In the genomic region with DNA sequence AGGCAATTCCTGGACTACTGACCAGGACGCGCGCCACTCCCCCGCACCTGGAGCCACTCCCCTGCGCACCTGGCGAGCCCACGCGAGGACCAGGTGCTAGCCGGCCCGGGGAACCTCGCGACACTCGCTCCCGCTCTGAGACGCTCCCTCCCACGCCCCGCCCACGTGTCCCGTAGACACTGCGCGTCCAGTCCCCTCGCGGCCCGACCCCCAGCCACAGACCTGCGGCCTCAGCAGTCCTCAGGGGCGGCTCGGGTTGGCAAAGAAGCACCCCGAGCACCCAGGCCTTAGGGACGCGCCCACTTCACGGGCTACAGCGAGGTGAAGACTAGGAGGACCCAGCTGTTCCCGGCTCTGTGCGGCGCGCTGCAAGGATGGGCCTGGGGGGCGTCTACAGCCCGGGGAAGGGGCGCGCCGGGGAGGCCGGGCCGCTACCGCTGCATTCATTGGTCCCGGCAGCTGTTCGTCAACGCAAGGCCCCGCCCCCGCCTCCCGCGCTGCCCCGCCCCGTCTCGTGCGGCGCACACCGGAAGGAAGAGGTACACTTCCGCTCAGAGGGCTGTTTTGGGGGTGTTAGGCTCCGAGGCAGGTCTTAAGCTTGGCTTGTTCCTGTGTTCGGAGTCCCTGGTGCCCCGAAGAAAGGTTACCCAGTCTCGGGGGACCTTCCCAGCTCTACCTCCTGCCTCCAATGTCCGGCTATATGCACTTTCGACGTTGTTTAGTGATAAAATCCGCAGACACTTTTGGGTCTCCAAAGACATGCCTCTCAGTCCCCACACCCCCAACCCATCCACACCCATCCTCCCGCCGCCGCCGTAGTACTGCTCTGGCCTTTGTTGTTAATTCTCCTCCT, we compare ENCODE assay signal across 8 mouse cellular contexts. TPM values are rescaled to one million over a fixed set of nuclear protein-coding genes. Genes with fewer than 3 reads are reported as not detected.
DNase-seq lines count a peak whose midpoint lies in the region; ATAC-seq lines count a peak whose summit lies in the region.

Dpy19l3 (minus strand) TSS at position 422 of the 853 bp plus-strand sequence.

- peak within 1 kb of the TSS; percentile 73 for H3K9ac ChIP-seq in embryonic facial prominence, embryonic 12.5 days
- peak within 1 kb of the TSS; percentile 75 for H3K9ac ChIP-seq in limb, embryonic 12.5 days (replicated peaks)
- H3K9ac ChIP-seq in midbrain, embryonic 15.5 days, result peak within 1 kb of the TSS; percentile 74

- H3K27me3 ChIP-seq in embryonic facial prominence, embryonic 12.5 days, result no peaks in the 10 kb centered on the region
- H3K27me3 ChIP-seq in limb, embryonic 12.5 days, result no peaks in the 10 kb centered on the region
- H3K27me3 ChIP-seq in midbrain, embryonic 15.5 days (replicated peaks), result no peaks in the 10 kb centered on the region

- peak; percentile 96 for ATAC-seq in embryonic facial prominence, embryonic 12.5 days (ENCODE audit: insufficient number of reproducible peaks, insufficient read depth, low FRiP score, low TSS enrichment)
- peak; percentile 97 for ATAC-seq in limb, embryonic 12.5 days (ENCODE audit: insufficient number of reproducible peaks, insufficient read depth, low FRiP score, low TSS enrichment, low read depth)
- ATAC-seq in midbrain, embryonic 15.5 days (replicated peaks), result peak; percentile 99

- H3K4me1 ChIP-seq in embryonic facial prominence, embryonic 12.5 days, result peaks cover 6% of the 10 kb centered on the region; the same call in 1 of the 2 replicates
- peaks cover 12% of the 10 kb centered on the region for H3K4me1 ChIP-seq in limb, embryonic 12.5 days (replicated peaks)
- peaks cover 18% of the 10 kb centered on the region for H3K4me1 ChIP-seq in midbrain, embryonic 15.5 days

- H3K4me2 ChIP-seq in embryonic facial prominence, embryonic 12.5 days (replicated peaks), result peak within 1 kb of the TSS; percentile 91
- peak within 1 kb of the TSS; percentile 88 for H3K4me2 ChIP-seq in limb, embryonic 12.5 days
- peak within 1 kb of the TSS; percentile 91 for H3K4me2 ChIP-seq in midbrain, embryonic 15.5 days

- peak within 1 kb of the TSS; percentile 69; the same call in 1 of the 2 replicates for H3K27ac ChIP-seq in embryonic facial prominence, embryonic 12.5 days
- H3K27ac ChIP-seq in limb, embryonic 12.5 days, result peak within 1 kb of the TSS; percentile 50; the same call in 1 of the 2 replicates
- H3K27ac ChIP-seq in midbrain, embryonic 15.5 days, result peak within 1 kb of the TSS; percentile 68

- DNase-seq in 3T3-L1 (ENCODE audit: low read depth, low spot score), result peak; percentile 57
- DNase-seq in adrenal gland, postnatal 36 days, result peak; percentile 93
- DNase-seq in heart, adult 18-20 months, result peak; percentile 86 to 89
- DNase-seq in kidney, adult 18-20 months, result peak; percentile 88
- peak; percentile 88 to 91 for DNase-seq in spleen, adult 18-20 months

- H3K36me3 ChIP-seq in embryonic facial prominence, embryonic 12.5 days, result peaks cover 16% of the 10 kb centered on the region
- H3K36me3 ChIP-seq in limb, embryonic 12.5 days, result peaks cover 25% of the 10 kb centered on the region
- H3K36me3 ChIP-seq in midbrain, embryonic 15.5 days (replicated peaks), result peaks cover 6% of the 10 kb centered on the region

- H3K4me3 ChIP-seq in embryonic facial prominence, embryonic 12.5 days, result peak within 1 kb of the TSS; percentile 81
- peak within 1 kb of the TSS; percentile 82 for H3K4me3 ChIP-seq in limb, embryonic 12.5 days (replicated peaks)
- H3K4me3 ChIP-seq in midbrain, embryonic 15.5 days, result peak within 1 kb of the TSS; percentile 92

- WGBS in embryonic facial prominence, embryonic 12.5 days, result under 1% methylated on average over 64 of the region's 70 CpGs
- WGBS in limb, embryonic 12.5 days, result under 1% methylated on average over 69 of the region's 70 CpGs
- WGBS in midbrain, embryonic 15.5 days, result under 1% methylated on average over 70 of the region's 70 CpGs

- no peaks in the 10 kb centered on the region for H3K9me3 ChIP-seq in embryonic facial prominence, embryonic 12.5 days
- H3K9me3 ChIP-seq in limb, embryonic 12.5 days, result no peaks in the 10 kb centered on the region
- no peaks in the 10 kb centered on the region for H3K9me3 ChIP-seq in midbrain, embryonic 15.5 days

RNA-seq across cellular contexts. Expression of gene Dpy19l3, which starts in this region (rescaled TPM):
- 10 to 100 TPM; 48.2 to 62.0 TPM for total RNA-seq in adrenal gland, postnatal 36 days (2021)
- 39.9 and 47.4 TPM in 2 replicates for polyA plus RNA-seq in embryonic facial prominence, embryonic 12.5 days (2016; fragmentation: Nextera tagmentation; extraction: Ambion mirVana)
- 1 to 10 TPM; 3.8 to 6.7 TPM for total RNA-seq in heart, adult 18-20 months (2021)
- 35.8 and 39.2 TPM in 2 replicates for polyA plus RNA-seq in limb, embryonic 12.5 days (2016; fragmentation: Nextera tagmentation; extraction: Ambion mirVana)
- 39.6 and 42.3 TPM in 2 replicates for polyA plus RNA-seq in midbrain, embryonic 15.5 days (2015; fragmentation: Nextera tagmentation; extraction: Ambion mirVana)

Comparison
In these comparisons a context has a peak if more than half of its experiments do, and no peak if none do; other contexts are left out.
1. Peak in every context shown above with its lines: DNase-seq, ATAC-seq, H3K4me3 ChIP-seq and H3K27ac ChIP-seq.
2. RNA of gene Dpy19l3 (total RNA-seq): 48.2 to 62.0 TPM in adrenal gland, postnatal 36 days; 3.8 to 6.7 TPM in heart, adult 18-20 months; every median in the first group is over 4 times any median in the second.